Mouse (Mus musculus): ENCODE measurements at regions not wholly inside any gene's neighbourhood (a gene's known extent, or its start where the extent isn't known, plus 50 kb on each side); places are given as distances from the start of the nearest gene placed in this dataset.

- in situ Hi-C loops (cut with MboI; ENCODE audit: unreplicated experiment in 2 of 2): no loop called here
Measured at GRCm38 (mm10) chr2:47926620-47927019, 887.3 kb upstream of the Acvr2a start.

GRCm38 (mm10) chr2:47945061-47945460, 868.8 kb upstream of the Acvr2a start:
- in situ Hi-C loops (cut with MboI; ENCODE audit: unreplicated experiment in 2 of 2): no loop called here

DNA sequence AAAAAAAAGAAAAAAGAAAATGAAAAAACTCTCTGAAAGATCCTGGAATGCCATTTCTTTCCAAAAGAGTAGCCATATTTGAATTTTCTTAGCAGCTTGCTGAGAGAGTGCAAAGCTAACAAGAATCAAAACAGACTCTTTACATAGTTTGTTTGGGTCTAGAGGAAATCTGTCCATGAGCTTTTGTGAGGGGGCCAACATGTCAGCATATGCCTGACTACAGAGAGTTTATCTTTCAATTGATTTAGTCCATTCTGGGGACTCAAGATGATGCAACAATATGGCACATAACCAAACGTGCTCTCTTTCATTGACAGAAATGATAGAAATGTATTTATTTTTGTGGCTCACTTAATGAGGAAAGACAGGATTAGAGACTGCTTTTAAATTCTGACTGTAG, 822.8 kb upstream of the Acvr2a start:
- in situ Hi-C loops (cut with MboI; ENCODE audit: unreplicated experiment in 2 of 2): no loop called here

- in situ Hi-C loops (cut with MboI; ENCODE audit: unreplicated experiment in 2 of 2): no loop called here
Measured at GRCm38 (mm10) chr2:47994185-47994584, 819.7 kb upstream of the Acvr2a start.

GRCm38 (mm10) chr2:48001230-48001629, 812.7 kb upstream of the Acvr2a start:
- in situ Hi-C loops (cut with MboI; ENCODE audit: unreplicated experiment in 2 of 2): loop anchor here in 1 of 2 experiments (10.0 to 25.0 kb wide), 3 partner anchors 894 to 1736 kb away; no protein-coding TSS in a partner anchor

DNA sequence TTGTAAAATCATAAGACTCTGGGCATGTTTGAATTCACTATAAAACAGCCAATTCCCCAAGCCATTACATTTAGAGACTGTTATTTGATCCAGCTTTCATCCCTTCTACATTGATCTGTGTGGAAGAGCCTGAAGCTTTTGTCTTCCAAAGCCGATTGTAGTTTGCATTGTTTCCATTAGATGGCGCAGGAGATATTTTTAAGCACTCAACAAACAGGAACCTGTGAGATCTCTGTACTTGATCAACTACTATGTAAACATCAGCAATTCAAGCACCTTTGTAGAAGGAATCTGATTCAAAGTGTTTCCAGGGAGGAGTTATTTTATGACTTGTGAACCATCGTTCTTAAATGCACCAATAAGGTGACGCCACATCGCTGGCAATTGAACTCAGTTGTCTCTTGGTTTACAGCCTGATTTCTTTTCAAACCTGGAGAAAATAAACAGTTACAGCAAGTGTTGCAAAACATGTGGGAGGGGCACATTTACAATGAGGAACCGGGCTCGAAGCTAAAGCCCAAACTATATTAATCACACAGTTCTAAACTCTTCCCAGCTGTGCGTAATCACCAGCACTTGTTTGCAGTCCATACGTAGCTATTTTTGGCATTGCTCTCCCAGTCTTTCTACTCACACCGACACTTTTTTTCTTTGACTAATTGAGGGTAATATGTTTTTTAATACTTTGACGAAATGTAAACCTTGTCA, 812.0 kb upstream of the Acvr2a start:
- in situ Hi-C loops (cut with MboI; ENCODE audit: unreplicated experiment in 2 of 2): loop anchor here in 1 of 2 experiments (10.0 to 25.0 kb wide), 3 partner anchors 893 to 1735 kb away; no protein-coding TSS in a partner anchor

DNA sequence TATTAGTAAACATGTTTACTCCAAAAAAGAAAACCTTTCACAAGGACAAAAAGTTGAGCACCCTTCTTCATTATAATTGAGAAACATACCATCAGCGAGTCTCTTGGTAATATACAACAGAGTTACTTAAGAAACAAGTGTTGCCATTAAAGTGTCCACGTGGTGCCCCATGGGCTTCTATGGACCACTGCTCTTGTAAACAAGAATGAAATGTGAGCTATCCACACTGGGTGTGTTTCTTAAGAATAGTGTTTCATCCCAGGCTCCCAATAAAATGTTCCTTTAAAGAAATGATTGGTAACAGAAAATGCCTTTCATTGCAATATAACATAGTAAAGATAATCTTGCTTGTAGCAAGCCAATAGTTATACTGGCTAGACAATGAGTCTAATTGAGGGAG, 803.6 kb upstream of the Acvr2a start:
- in situ Hi-C loops (cut with MboI; ENCODE audit: unreplicated experiment in 2 of 2): loop anchor here in 1 of 2 experiments (25.0 kb wide), 2 partner anchors 1302 to 1727 kb away; no protein-coding TSS in a partner anchor

- in situ Hi-C loops (cut with MboI; ENCODE audit: unreplicated experiment in 2 of 2): no loop called here
Measured at GRCm38 (mm10) chr2:48027559-48027958, 786.4 kb upstream of the Acvr2a start.

DNA sequence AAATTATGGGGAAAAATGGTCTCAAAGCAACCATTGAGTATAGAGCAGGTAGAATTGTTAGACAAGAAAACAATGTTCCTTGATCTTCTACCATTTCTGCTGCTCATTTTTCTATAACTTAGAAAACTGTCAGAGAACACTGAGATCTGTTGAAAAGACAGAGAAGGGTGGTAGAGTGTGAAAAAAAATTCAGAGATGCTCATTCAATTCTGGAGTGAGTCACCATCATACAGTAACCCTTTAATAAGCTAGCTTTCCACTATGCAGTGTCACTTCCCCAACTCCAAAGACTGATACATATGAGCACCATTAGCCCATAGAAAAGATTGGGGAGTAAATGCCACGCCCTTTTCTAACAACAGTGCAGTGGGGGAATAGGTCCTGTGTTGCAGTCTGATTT, 752.5 kb upstream of the Acvr2a start:
- in situ Hi-C loops (cut with MboI; ENCODE audit: unreplicated experiment in 2 of 2): no loop called here

DNA sequence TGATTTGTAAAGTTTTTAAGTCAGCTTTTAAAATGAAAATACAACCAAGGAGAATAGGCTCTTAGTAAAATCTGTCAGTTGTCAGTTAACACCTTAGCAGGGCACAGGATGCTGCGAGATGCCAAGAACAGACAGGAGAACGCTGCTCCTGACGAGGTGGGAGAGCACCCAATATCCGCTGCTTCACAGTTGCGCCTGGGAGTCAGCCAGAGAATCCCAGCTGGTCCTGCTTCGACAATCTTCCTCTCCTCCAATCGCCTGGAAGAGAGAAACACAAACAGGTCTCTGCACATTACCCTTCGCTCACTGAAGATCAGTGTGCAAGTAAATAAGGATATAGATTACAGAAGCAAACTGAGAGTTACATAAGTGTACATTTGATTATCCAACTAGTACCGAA, 750.5 kb upstream of the Acvr2a start:
- in situ Hi-C loops (cut with MboI; ENCODE audit: unreplicated experiment in 2 of 2): no loop called here

GRCm38 (mm10) chr2:48065162-48065561, 748.7 kb upstream of the Acvr2a start:
- in situ Hi-C loops (cut with MboI; ENCODE audit: unreplicated experiment in 2 of 2): no loop called here

GRCm38 (mm10) chr2:48082120-48082799, 731.6 kb upstream of the Acvr2a start:
- in situ Hi-C loops (cut with MboI; ENCODE audit: unreplicated experiment in 2 of 2): no loop called here

- in situ Hi-C loops (cut with MboI; ENCODE audit: unreplicated experiment in 2 of 2): no loop called here
Measured at GRCm38 (mm10) chr2:48098287-48098686, 715.6 kb upstream of the Acvr2a start.

DNA sequence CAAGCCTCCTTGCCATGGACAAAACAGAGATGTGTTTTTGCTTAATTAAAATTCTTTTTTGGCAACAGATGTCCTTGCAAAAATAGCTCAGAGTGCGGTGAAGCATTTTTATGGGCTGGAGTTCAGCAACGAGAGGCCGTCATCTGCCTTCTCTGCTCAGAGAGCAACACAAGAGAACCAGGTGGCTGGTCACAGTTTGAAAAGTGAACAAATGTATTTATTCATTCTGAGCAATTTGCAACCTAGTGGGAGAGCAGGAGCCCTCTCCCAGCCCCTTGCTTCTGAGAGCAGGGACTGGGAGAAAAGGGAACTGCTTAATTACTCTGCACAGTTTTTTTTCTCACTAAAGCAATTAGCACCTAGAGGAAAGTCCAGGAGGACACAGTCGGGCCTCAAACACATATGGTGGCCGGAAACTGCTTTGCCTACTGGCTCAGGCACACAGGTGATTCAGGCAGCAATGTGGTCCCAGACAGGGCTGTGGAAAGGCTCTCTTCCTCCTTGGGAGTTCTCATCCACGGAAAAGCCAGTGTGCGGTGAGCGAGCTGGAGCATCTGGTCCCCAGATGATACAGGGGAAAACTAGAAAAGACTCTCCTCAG, 714.9 kb upstream of the Acvr2a start:
- in situ Hi-C loops (cut with MboI; ENCODE audit: unreplicated experiment in 2 of 2): no loop called here

GRCm38 (mm10) chr2:48123662-48124061, 690.2 kb upstream of the Acvr2a start:
- in situ Hi-C loops (cut with MboI; ENCODE audit: unreplicated experiment in 2 of 2): no loop called here

GRCm38 (mm10) chr2:48138051-48138611, 675.8 kb upstream of the Acvr2a start:
- in situ Hi-C loops (cut with MboI; ENCODE audit: unreplicated experiment in 2 of 2): no loop called here

DNA sequence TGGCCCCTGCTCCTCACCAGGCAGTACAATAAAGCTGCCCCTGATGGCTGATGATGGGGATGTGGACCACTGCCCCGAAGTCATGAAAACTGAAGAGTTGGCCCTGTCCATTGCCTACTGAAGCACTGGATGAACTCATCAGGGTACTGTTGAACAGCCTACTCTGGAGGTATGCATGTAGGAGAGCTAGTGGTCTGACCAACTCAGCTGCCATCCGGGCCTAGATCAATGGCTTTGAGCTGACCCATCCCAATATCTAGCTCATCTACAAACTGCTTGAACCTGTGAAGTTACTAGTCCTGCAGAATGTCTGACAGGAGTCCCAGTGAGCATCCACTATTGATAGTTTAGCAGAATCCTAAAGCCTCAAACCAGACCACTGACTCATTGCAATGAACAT, 672.6 kb upstream of the Acvr2a start:
- in situ Hi-C loops (cut with MboI; ENCODE audit: unreplicated experiment in 2 of 2): no loop called here

GRCm38 (mm10) chr2:48154706-48155105, 659.2 kb upstream of the Acvr2a start:
- in situ Hi-C loops (cut with MboI; ENCODE audit: unreplicated experiment in 2 of 2): no loop called here

DNA sequence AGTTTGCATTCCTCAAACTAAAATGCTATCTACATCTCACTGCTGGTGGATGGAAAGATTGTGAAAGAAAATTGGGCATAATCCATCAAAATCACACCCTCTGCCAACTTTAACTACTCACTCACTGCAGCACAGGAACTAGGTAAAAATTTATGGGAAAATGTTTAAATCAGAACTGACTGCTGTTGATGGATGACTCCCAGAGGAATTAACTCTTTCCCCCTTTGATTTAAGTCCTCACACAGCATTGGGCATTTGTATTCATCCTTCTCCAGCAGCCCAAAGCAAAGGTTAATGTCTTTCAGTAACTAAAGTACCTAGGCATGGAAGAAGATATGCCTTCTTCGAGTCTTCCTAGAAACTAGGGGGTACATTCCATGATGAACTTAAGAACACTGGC, 641.3 kb upstream of the Acvr2a start:
- in situ Hi-C loops (cut with MboI; ENCODE audit: unreplicated experiment in 2 of 2): no loop called here

- in situ Hi-C loops (cut with MboI; ENCODE audit: unreplicated experiment in 2 of 2): no loop called here
Measured at GRCm38 (mm10) chr2:48186161-48186560, 627.7 kb upstream of the Acvr2a start.

GRCm38 (mm10) chr2:48186609-48187008, 627.3 kb upstream of the Acvr2a start:
- in situ Hi-C loops (cut with MboI; ENCODE audit: unreplicated experiment in 2 of 2): no loop called here
